Mouse (Mus musculus): ENCODE data around the gene Nos2. TPM values are rescaled to one million over a fixed set of nuclear protein-coding genes. Genes with fewer than 3 reads are reported as not detected.

Nos2 gene
- total and polyA plus RNA-seq, 2 experiments: under 0.01 to 0.02 TPM

DNA sequence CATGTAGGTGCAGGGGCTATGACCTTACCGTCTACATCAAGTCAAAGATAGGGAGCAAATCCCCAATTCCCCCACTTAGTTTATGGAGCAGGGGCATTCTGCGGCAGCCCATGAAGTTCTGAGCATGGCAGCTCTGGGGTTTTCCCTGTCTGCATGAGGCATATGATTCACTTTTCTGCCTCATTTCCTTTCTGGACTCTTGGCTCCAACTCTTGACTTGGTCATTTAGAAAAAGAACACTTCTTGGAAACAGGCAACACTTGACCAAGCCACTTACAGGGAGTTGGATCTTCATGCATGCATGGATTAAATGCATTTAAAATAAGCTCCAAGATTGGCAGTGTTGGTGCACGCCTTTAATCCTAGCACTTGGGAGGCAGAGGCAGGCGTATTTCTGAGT lies 31.4 kb upstream of the Nos2 start:
- TF ChIP-seq CTCF (IDR thresholded peaks at IDR 0.05; ENCODE audit: low read depth, low read length) (no peak), POLR2A (IDR thresholded peaks at IDR 0.05; ENCODE audit: extremely low read depth, insufficient read depth, low read length) (no peak)
- WGBS: 89% methylated on average over 4 of the region's 4 CpGs
- Histone ChIP-seq H3K79me2 (ENCODE audit: control insufficient read depth, insufficient read depth, low read length) (no peaks in the 10 kb centered on the region), H3K4me1 (ENCODE audit: control insufficient read depth, insufficient read depth, low read length) (no peaks in the 10 kb centered on the region), H3K4me3 (ENCODE audit: insufficient read depth, low read depth, low read length) (no peak overlapping the region), H3K36me3 (ENCODE audit: control insufficient read depth, insufficient read depth, low read length) (no peaks in the 10 kb centered on the region), H3K27me3 (ENCODE audit: control insufficient read depth, insufficient read depth, low read length) (no peaks in the 10 kb centered on the region), H3K27ac (replicated peaks; ENCODE audit: insufficient read depth, low read depth, low read length) (no peak overlapping the region), H3K9ac (ENCODE audit: low read depth, low read length) (no peak overlapping the region)
- DNase-seq (ENCODE audit: extremely low read depth, low read depth, low spot score): no peak

DNA sequence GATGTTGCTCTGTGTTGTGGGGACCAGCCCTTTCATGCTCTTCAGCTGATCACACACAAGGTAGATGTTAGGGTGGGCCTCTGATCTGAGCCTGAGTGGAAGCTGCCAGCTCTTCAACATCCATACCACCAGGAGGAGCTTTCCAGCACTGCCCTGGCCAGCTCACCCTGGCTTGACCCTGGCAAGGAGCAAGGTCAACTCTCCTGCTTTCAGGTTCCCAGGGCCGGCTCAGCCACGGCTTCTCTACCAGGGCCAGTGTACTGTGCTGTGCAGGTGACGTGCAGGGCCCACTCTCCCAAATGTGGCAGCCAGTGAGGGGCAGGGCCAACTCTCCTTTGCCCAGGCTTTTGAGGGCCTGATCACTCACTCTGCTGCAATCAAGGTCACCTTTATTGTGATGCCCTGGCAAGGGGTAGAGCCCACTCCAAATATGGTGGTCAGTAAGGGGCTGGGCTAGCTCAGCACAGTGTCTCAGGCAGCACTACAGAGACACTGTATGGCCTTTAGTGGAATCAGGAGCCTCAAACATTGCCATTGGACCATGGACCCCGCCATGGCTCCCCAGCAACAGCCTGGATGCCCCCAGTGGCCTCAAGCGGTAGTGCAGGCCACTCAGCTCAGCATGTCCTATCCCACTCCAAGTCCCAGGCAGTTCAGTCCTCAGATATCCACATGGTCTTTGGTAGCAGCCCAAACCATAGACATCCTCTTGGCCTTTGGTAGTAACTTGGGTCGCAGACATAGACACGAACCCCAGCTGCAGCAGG lies 24.0 kb upstream of the Nos2 start:
- H3K9ac ChIP-seq (ENCODE audit: low read depth, low read length): no peak overlapping the region
- no peaks in the 10 kb centered on the region for H3K27me3 ChIP-seq (ENCODE audit: control insufficient read depth, insufficient read depth, low read length)
- TF ChIP-seq POLR2A (IDR thresholded peaks at IDR 0.05; ENCODE audit: extremely low read depth, insufficient read depth, low read length) (no peak), CTCF (IDR thresholded peaks at IDR 0.05; ENCODE audit: low read depth, low read length) (peak; percentile 94)
- no peak overlapping the region for H3K27ac ChIP-seq (replicated peaks; ENCODE audit: insufficient read depth, low read depth, low read length)
- 71% methylated on average over 7 of the region's 7 CpGs for WGBS
- H3K79me2 ChIP-seq (ENCODE audit: control insufficient read depth, insufficient read depth, low read length): no peaks in the 10 kb centered on the region
- no peaks in the 10 kb centered on the region for H3K36me3 ChIP-seq (ENCODE audit: control insufficient read depth, insufficient read depth, low read length)
- H3K4me1 ChIP-seq (ENCODE audit: control insufficient read depth, insufficient read depth, low read length): no peaks in the 10 kb centered on the region
- peak; percentile 9 for DNase-seq (ENCODE audit: extremely low read depth, low read depth, low spot score)
- H3K4me3 ChIP-seq (ENCODE audit: insufficient read depth, low read depth, low read length): no peak overlapping the region

DNA sequence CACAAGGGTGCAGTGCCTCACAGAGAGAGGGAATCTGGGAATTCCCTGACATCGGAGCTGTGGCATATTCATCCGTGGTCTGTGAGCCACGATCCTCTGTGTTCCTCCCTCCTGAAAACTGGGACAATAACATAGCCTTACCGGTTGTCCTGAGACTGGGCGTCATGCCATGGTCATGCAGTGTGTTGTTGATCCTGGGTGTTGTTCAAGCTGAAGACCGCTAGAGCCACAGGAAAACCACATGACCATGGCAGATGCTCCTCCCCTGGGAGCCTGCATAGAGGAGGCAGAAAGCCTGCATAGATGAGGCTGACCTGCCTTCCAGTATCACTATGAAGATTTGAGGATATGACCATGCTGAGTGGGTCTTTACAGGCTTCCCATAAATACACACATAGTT lies 5.1 kb upstream of the Nos2 start:
- WGBS: 39% methylated on average over 6 of the region's 6 CpGs
- H3K4me1 ChIP-seq (ENCODE audit: control insufficient read depth, insufficient read depth, low read length): no peaks in the 10 kb centered on the region
- H3K27ac ChIP-seq (replicated peaks; ENCODE audit: insufficient read depth, low read depth, low read length): no peak overlapping the region
- TF ChIP-seq CTCF (IDR thresholded peaks at IDR 0.05; ENCODE audit: low read depth, low read length) (no peak), POLR2A (IDR thresholded peaks at IDR 0.05; ENCODE audit: extremely low read depth, insufficient read depth, low read length) (no peak)
- no peaks in the 10 kb centered on the region for H3K36me3 ChIP-seq (ENCODE audit: control insufficient read depth, insufficient read depth, low read length)
- no peaks in the 10 kb centered on the region for H3K27me3 ChIP-seq (ENCODE audit: control insufficient read depth, insufficient read depth, low read length)
- no peak overlapping the region for H3K9ac ChIP-seq (ENCODE audit: low read depth, low read length)
- no peak overlapping the region for H3K4me3 ChIP-seq (ENCODE audit: insufficient read depth, low read depth, low read length)
- no peaks in the 10 kb centered on the region for H3K79me2 ChIP-seq (ENCODE audit: control insufficient read depth, insufficient read depth, low read length)
- peak; percentile 24 for DNase-seq (ENCODE audit: extremely low read depth, low read depth, low spot score)

DNA sequence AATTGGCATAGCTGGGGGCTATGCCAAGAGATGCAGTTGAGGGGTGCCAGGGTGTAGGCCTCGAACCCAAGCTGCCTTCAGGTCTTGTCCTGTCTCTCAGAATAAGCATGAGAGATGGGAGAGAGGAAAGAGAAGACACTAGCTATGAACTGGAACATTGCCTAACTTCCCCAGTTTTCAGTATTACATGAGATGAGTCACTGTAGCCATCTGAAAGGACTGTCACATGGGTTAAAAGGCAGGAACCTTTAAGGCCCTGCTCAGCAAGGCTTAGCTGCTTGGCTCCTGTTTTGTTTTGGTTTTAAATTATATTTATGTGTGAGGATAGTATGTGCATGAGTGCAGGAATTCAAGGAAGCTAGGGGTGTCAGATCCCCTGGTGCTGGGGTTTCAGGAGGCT lies 4.2 kb upstream of the Nos2 start:
- 68% methylated on average over 1 of the region's 1 CpGs for WGBS
- no peak overlapping the region for H3K9ac ChIP-seq (ENCODE audit: low read depth, low read length)
- no peaks in the 10 kb centered on the region for H3K4me1 ChIP-seq (ENCODE audit: control insufficient read depth, insufficient read depth, low read length)
- H3K79me2 ChIP-seq (ENCODE audit: control insufficient read depth, insufficient read depth, low read length): no peaks in the 10 kb centered on the region
- H3K4me3 ChIP-seq (ENCODE audit: insufficient read depth, low read depth, low read length): no peak overlapping the region
- H3K27me3 ChIP-seq (ENCODE audit: control insufficient read depth, insufficient read depth, low read length): no peaks in the 10 kb centered on the region
- no peak for DNase-seq (ENCODE audit: extremely low read depth, low read depth, low spot score)
- H3K36me3 ChIP-seq (ENCODE audit: control insufficient read depth, insufficient read depth, low read length): no peaks in the 10 kb centered on the region
- TF ChIP-seq POLR2A (IDR thresholded peaks at IDR 0.05; ENCODE audit: extremely low read depth, insufficient read depth, low read length) (no peak), CTCF (IDR thresholded peaks at IDR 0.05; ENCODE audit: low read depth, low read length) (no peak)
- H3K27ac ChIP-seq (replicated peaks; ENCODE audit: insufficient read depth, low read depth, low read length): no peak overlapping the region

DNA sequence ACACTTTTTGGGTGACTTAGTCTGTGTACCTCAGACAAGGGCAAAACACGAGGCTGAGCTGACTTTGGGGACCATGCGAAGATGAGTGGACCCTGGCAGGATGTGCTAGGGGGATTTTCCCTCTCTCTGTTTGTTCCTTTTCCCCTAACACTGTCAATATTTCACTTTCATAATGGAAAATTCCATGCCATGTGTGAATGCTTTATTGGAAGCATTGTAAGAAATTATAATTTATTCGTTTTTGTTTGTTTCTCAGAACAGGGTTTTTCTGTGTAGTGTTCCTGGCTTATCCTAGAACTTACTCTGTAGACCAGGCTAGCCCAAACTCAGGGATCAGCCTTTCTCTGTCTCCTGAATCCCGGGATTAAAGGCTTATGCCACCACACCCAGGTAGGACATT lies 842 bp upstream of the Nos2 start:
- H3K27ac ChIP-seq (replicated peaks; ENCODE audit: insufficient read depth, low read depth, low read length): no peak overlapping the region
- no peaks in the 10 kb centered on the region for H3K4me1 ChIP-seq (ENCODE audit: control insufficient read depth, insufficient read depth, low read length)
- 62% methylated on average over 4 of the region's 4 CpGs for WGBS
- TF ChIP-seq POLR2A (IDR thresholded peaks at IDR 0.05; ENCODE audit: extremely low read depth, insufficient read depth, low read length): no peak
- no peak for TF ChIP-seq CTCF (IDR thresholded peaks at IDR 0.05; ENCODE audit: low read depth, low read length)
- no peaks in the 10 kb centered on the region for H3K79me2 ChIP-seq (ENCODE audit: control insufficient read depth, insufficient read depth, low read length)
- H3K9ac ChIP-seq (ENCODE audit: low read depth, low read length): no peak overlapping the region
- no peak overlapping the region for H3K4me3 ChIP-seq (ENCODE audit: insufficient read depth, low read depth, low read length)
- no peaks in the 10 kb centered on the region for H3K36me3 ChIP-seq (ENCODE audit: control insufficient read depth, insufficient read depth, low read length)
- DNase-seq (ENCODE audit: extremely low read depth, low read depth, low spot score): no peak
- peaks cover under 1% of the 10 kb centered on the region; the same call in 1 of the 2 replicates for H3K27me3 ChIP-seq (ENCODE audit: control insufficient read depth, insufficient read depth, low read length)

DNA sequence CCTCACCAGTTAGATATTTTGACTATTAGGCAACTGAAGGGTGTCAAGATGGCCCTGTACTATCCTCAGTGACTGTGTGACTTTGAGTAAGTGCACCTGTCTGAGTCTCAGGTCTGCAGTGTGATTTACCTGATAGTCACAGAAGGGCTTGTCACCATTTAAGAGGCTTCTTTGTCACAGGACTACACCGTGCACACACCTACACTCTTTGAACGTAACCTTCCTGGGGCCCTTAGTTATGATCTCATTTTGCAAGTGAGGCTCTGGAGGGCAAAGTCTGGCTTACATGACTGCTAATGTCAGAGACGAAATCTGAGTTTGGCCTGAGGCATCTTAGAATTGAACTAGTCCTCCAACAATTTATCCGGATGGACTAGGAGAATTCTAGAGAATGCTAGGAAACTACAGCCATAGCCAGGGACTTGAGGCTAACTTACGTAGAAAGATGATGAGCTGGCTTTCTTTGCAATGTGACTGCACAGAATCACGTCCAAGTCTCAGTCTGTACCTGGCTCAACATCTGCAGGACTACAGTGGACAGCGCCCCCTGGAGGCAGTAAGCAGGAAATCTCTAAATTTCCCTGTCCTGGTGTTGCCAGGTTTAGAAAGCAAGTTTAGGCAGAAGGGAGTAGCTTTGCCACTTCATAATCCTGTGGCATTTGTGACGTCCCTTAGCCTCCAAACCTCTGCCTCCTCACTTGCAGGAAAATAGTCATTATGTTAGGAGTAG lies 2.3 kb downstream of the Nos2 start:
- H3K36me3 ChIP-seq (ENCODE audit: control insufficient read depth, insufficient read depth, low read length): no peaks in the 10 kb centered on the region
- 24% methylated on average over 8 of the region's 8 CpGs for WGBS
- H3K9ac ChIP-seq (ENCODE audit: low read depth, low read length): no peak overlapping the region
- no peak for TF ChIP-seq POLR2A (IDR thresholded peaks at IDR 0.05; ENCODE audit: extremely low read depth, insufficient read depth, low read length)
- TF ChIP-seq CTCF (IDR thresholded peaks at IDR 0.05; ENCODE audit: low read depth, low read length): peak; percentile 84
- peaks cover 5% of the 10 kb centered on the region; the same call in 1 of the 2 replicates for H3K27me3 ChIP-seq (ENCODE audit: control insufficient read depth, insufficient read depth, low read length)
- no peak overlapping the region for H3K27ac ChIP-seq (replicated peaks; ENCODE audit: insufficient read depth, low read depth, low read length)
- DNase-seq (ENCODE audit: extremely low read depth, low read depth, low spot score): peak; percentile 65
- H3K79me2 ChIP-seq (ENCODE audit: control insufficient read depth, insufficient read depth, low read length): no peaks in the 10 kb centered on the region
- H3K4me3 ChIP-seq (ENCODE audit: insufficient read depth, low read depth, low read length): no peak overlapping the region
- no peaks in the 10 kb centered on the region for H3K4me1 ChIP-seq (ENCODE audit: control insufficient read depth, insufficient read depth, low read length)

Measured in liver, adult 2 months (tissue).